Mouse (Mus musculus): ENCODE measurements around the gene Alas2. TPM values are rescaled to one million over a fixed set of nuclear protein-coding genes. Genes with fewer than 3 reads are reported as not detected.

Alas2 gene
- 54.0 and 54.3 TPM in 2 replicates for polyA plus RNA-seq (2014; fragmentation: Nextera tagmentation; extraction: Ambion mirVana)

GRCm38 (mm10) chrX:150547239-150547638, at the start of gene Alas2:
Gene Alas2, plus strand, starts transcription at chrX:150547375.
- no peaks in the 10 kb centered on the region for H3K36me3 ChIP-seq (ENCODE audit: control insufficient read depth, insufficient read depth, low read length)
- H3K4me1 ChIP-seq (ENCODE audit: control insufficient read depth, insufficient read depth, low read length): no peaks in the 10 kb centered on the region
- no peak within 1 kb of the TSS for H3K4me2 ChIP-seq
- H3K27me3 ChIP-seq (ENCODE audit: control insufficient read depth, insufficient read depth, low read length): no peaks in the 10 kb centered on the region
- no peaks in the 10 kb centered on the region for H3K9me3 ChIP-seq (ENCODE audit: control insufficient read depth, low read length)
- no peak for DNase-seq (ENCODE audit: low spot score, missing footprints)
- H3K27ac ChIP-seq (ENCODE audit: low read depth, low read length): no peak within 1 kb of the TSS
- H3K9ac ChIP-seq (ENCODE audit: low read length): no peak within 1 kb of the TSS
- no peak for ATAC-seq (ENCODE audit: low FRiP score)
- 56% methylated on average over 5 of the region's 5 CpGs for WGBS
- no peak within 1 kb of the TSS for H3K4me3 ChIP-seq (ENCODE audit: low read depth, low read length)

- ATAC-seq (ENCODE audit: low FRiP score): no peak
- Histone ChIP-seq H3K4me2 (no peak overlapping the region), H3K4me1 (ENCODE audit: control insufficient read depth, insufficient read depth, low read length) (no peaks in the 10 kb centered on the region), H3K9ac (ENCODE audit: low read length) (no peak overlapping the region), H3K9me3 (ENCODE audit: control insufficient read depth, low read length) (no peaks in the 10 kb centered on the region), H3K4me3 (ENCODE audit: low read depth, low read length) (no peak overlapping the region), H3K27ac (ENCODE audit: low read depth, low read length) (no peak overlapping the region), H3K36me3 (ENCODE audit: control insufficient read depth, insufficient read depth, low read length) (no peaks in the 10 kb centered on the region), H3K27me3 (ENCODE audit: control insufficient read depth, insufficient read depth, low read length) (no peaks in the 10 kb centered on the region)
- 75% methylated on average over 6 of the region's 6 CpGs for WGBS
- DNase-seq (ENCODE audit: low spot score, missing footprints): no peak
Measured at GRCm38 (mm10) chrX:150508696-150509095, 38.5 kb upstream of the Alas2 start.

- Histone ChIP-seq H3K9ac (ENCODE audit: low read length) (no peak overlapping the region), H3K4me2 (no peak overlapping the region), H3K9me3 (ENCODE audit: control insufficient read depth, low read length) (no peaks in the 10 kb centered on the region), H3K4me3 (ENCODE audit: low read depth, low read length) (no peak overlapping the region), H3K27ac (ENCODE audit: low read depth, low read length) (no peak overlapping the region), H3K4me1 (ENCODE audit: control insufficient read depth, insufficient read depth, low read length) (no peaks in the 10 kb centered on the region), H3K36me3 (ENCODE audit: control insufficient read depth, insufficient read depth, low read length) (no peaks in the 10 kb centered on the region), H3K27me3 (ENCODE audit: control insufficient read depth, insufficient read depth, low read length) (no peaks in the 10 kb centered on the region)
- 48% methylated on average over 4 of the region's 4 CpGs for WGBS
- ATAC-seq (ENCODE audit: low FRiP score) (peak; percentile 44; the same call in 1 of the 2 replicates), DNase-seq (ENCODE audit: low spot score, missing footprints) (peak; percentile 84)
Measured at GRCm38 (mm10) chrX:150510631-150511030, 36.5 kb upstream of the Alas2 start.

- Histone ChIP-seq H3K4me3 (ENCODE audit: low read depth, low read length) (no peak overlapping the region), H3K36me3 (ENCODE audit: control insufficient read depth, insufficient read depth, low read length) (no peaks in the 10 kb centered on the region), H3K9me3 (ENCODE audit: control insufficient read depth, low read length) (no peaks in the 10 kb centered on the region), H3K27me3 (ENCODE audit: control insufficient read depth, insufficient read depth, low read length) (no peaks in the 10 kb centered on the region), H3K4me1 (ENCODE audit: control insufficient read depth, insufficient read depth, low read length) (no peaks in the 10 kb centered on the region), H3K9ac (ENCODE audit: low read length) (no peak overlapping the region), H3K27ac (ENCODE audit: low read depth, low read length) (no peak overlapping the region), H3K4me2 (no peak overlapping the region)
- DNase-seq (ENCODE audit: low spot score, missing footprints) (no peak), ATAC-seq (ENCODE audit: low FRiP score) (no peak)
- WGBS: 81% methylated on average over 6 of the region's 6 CpGs
Measured at GRCm38 (mm10) chrX:150511274-150511673, 35.9 kb upstream of the Alas2 start.

- no peaks in the 10 kb centered on the region for H3K36me3 ChIP-seq (ENCODE audit: control insufficient read depth, insufficient read depth, low read length)
- 93% methylated on average over 1 of the region's 1 CpGs for WGBS
- H3K4me1 ChIP-seq (ENCODE audit: control insufficient read depth, insufficient read depth, low read length): no peaks in the 10 kb centered on the region
- H3K27me3 ChIP-seq (ENCODE audit: control insufficient read depth, insufficient read depth, low read length): no peaks in the 10 kb centered on the region
- H3K9me3 ChIP-seq (ENCODE audit: control insufficient read depth, low read length): no peaks in the 10 kb centered on the region
- H3K4me3 ChIP-seq (ENCODE audit: low read depth, low read length): no peak overlapping the region
- H3K27ac ChIP-seq (ENCODE audit: low read depth, low read length): no peak overlapping the region
- no peak overlapping the region for H3K9ac ChIP-seq (ENCODE audit: low read length)
- no peak overlapping the region for H3K4me2 ChIP-seq
- no peak for DNase-seq (ENCODE audit: low spot score, missing footprints)
- no peak for ATAC-seq (ENCODE audit: low FRiP score)
Measured at GRCm38 (mm10) chrX:150514127-150514526, 33.0 kb upstream of the Alas2 start.

- H3K27me3 ChIP-seq (ENCODE audit: control insufficient read depth, insufficient read depth, low read length): no peaks in the 10 kb centered on the region
- H3K9ac ChIP-seq (ENCODE audit: low read length): no peak overlapping the region
- ATAC-seq (ENCODE audit: low FRiP score) (no peak), DNase-seq (ENCODE audit: low spot score, missing footprints) (no peak)
- H3K27ac ChIP-seq (ENCODE audit: low read depth, low read length): no peak overlapping the region
- no peaks in the 10 kb centered on the region for H3K36me3 ChIP-seq (ENCODE audit: control insufficient read depth, insufficient read depth, low read length)
- H3K9me3 ChIP-seq (ENCODE audit: control insufficient read depth, low read length): no peaks in the 10 kb centered on the region
- H3K4me1 ChIP-seq (ENCODE audit: control insufficient read depth, insufficient read depth, low read length): no peaks in the 10 kb centered on the region
- H3K4me3 ChIP-seq (ENCODE audit: low read depth, low read length): no peak overlapping the region
- no peak overlapping the region for H3K4me2 ChIP-seq
Measured at GRCm38 (mm10) chrX:150516015-150516414, 31.2 kb upstream of the Alas2 start.

GRCm38 (mm10) chrX:150516477-150516876, 30.7 kb upstream of the Alas2 start:
- Histone ChIP-seq H3K27me3 (ENCODE audit: control insufficient read depth, insufficient read depth, low read length) (no peaks in the 10 kb centered on the region), H3K9me3 (ENCODE audit: control insufficient read depth, low read length) (no peaks in the 10 kb centered on the region), H3K4me3 (ENCODE audit: low read depth, low read length) (no peak overlapping the region), H3K36me3 (ENCODE audit: control insufficient read depth, insufficient read depth, low read length) (no peaks in the 10 kb centered on the region), H3K9ac (ENCODE audit: low read length) (no peak overlapping the region), H3K4me1 (ENCODE audit: control insufficient read depth, insufficient read depth, low read length) (no peaks in the 10 kb centered on the region), H3K4me2 (no peak overlapping the region), H3K27ac (ENCODE audit: low read depth, low read length) (no peak overlapping the region)
- 86% methylated on average over 1 of the region's 1 CpGs for WGBS
- no peak for DNase-seq (ENCODE audit: low spot score, missing footprints)
- no peak for ATAC-seq (ENCODE audit: low FRiP score)

GRCm38 (mm10) chrX:150540111-150540510, 7.1 kb upstream of the Alas2 start:
- ATAC-seq (ENCODE audit: low FRiP score): no peak
- H3K27ac ChIP-seq (ENCODE audit: low read depth, low read length): no peak overlapping the region
- H3K4me2 ChIP-seq: no peak overlapping the region
- no peaks in the 10 kb centered on the region for H3K4me1 ChIP-seq (ENCODE audit: control insufficient read depth, insufficient read depth, low read length)
- 90% methylated on average over 2 of the region's 2 CpGs for WGBS
- no peak for DNase-seq (ENCODE audit: low spot score, missing footprints)
- H3K36me3 ChIP-seq (ENCODE audit: control insufficient read depth, insufficient read depth, low read length): no peaks in the 10 kb centered on the region
- H3K27me3 ChIP-seq (ENCODE audit: control insufficient read depth, insufficient read depth, low read length): no peaks in the 10 kb centered on the region
- H3K9ac ChIP-seq (ENCODE audit: low read length): no peak overlapping the region
- H3K4me3 ChIP-seq (ENCODE audit: low read depth, low read length): no peak overlapping the region
- no peaks in the 10 kb centered on the region for H3K9me3 ChIP-seq (ENCODE audit: control insufficient read depth, low read length)

GRCm38 (mm10) chrX:150541684-150542083, 5.5 kb upstream of the Alas2 start:
- Histone ChIP-seq H3K36me3 (ENCODE audit: control insufficient read depth, insufficient read depth, low read length) (no peaks in the 10 kb centered on the region), H3K9ac (ENCODE audit: low read length) (no peak overlapping the region), H3K4me2 (no peak overlapping the region), H3K9me3 (ENCODE audit: control insufficient read depth, low read length) (no peaks in the 10 kb centered on the region), H3K27ac (ENCODE audit: low read depth, low read length) (no peak overlapping the region), H3K4me3 (ENCODE audit: low read depth, low read length) (no peak overlapping the region), H3K27me3 (ENCODE audit: control insufficient read depth, insufficient read depth, low read length) (no peaks in the 10 kb centered on the region), H3K4me1 (ENCODE audit: control insufficient read depth, insufficient read depth, low read length) (no peaks in the 10 kb centered on the region)
- ATAC-seq (ENCODE audit: low FRiP score) (no peak), DNase-seq (ENCODE audit: low spot score, missing footprints) (no peak)

GRCm38 (mm10) chrX:150549639-150550038, 2.5 kb downstream of the Alas2 start:
- Histone ChIP-seq H3K4me2 (no peak overlapping the region), H3K4me1 (ENCODE audit: control insufficient read depth, insufficient read depth, low read length) (no peaks in the 10 kb centered on the region), H3K9ac (ENCODE audit: low read length) (no peak overlapping the region), H3K27ac (ENCODE audit: low read depth, low read length) (no peak overlapping the region), H3K36me3 (ENCODE audit: control insufficient read depth, insufficient read depth, low read length) (no peaks in the 10 kb centered on the region), H3K9me3 (ENCODE audit: control insufficient read depth, low read length) (no peaks in the 10 kb centered on the region), H3K27me3 (ENCODE audit: control insufficient read depth, insufficient read depth, low read length) (0 out of 2 replicates have a peak, but pooled peaks cover 2% of the 10 kb centered on the region), H3K4me3 (ENCODE audit: low read depth, low read length) (no peak overlapping the region)
- DNase-seq (ENCODE audit: low spot score, missing footprints) (no peak), ATAC-seq (ENCODE audit: low FRiP score) (no peak)
- WGBS: 92% methylated on average over 3 of the region's 3 CpGs
